Mouse (Mus musculus) C2C12 (cell line): Measurements from ENCODE around the gene Hfm1. TPM values are rescaled to one million over a fixed set of nuclear protein-coding genes. Genes with fewer than 3 reads are reported as not detected.

Experiments
- H3K27me3 ChIP-seq: one replicate; pipeline ENCODE4 v1.6.1; 2011; ENCODE audit not compliant: control insufficient read depth, insufficient read depth, insufficient read length
- H3K36me3 ChIP-seq: one replicate; pipeline ENCODE4 v1.6.1; 2011; ENCODE audit not compliant: control insufficient read depth, insufficient read depth
- H3K4me3 ChIP-seq: one replicate; pipeline ENCODE4 v1.5.1; 2011; ENCODE audit warnings: mild to moderate bottlenecking, control low read depth; ENCODE audit not compliant: poor library complexity, insufficient read depth, severe bottlenecking
- H3K79me2 ChIP-seq: one replicate; pipeline ENCODE4 v1.6.1; 2011; ENCODE audit not compliant: control insufficient read depth, insufficient read depth
- H3K79me3 ChIP-seq: one replicate; pipeline ENCODE4 v1.6.1; 2011; ENCODE audit warnings: low read depth, control low read depth
- H3ac ChIP-seq: one replicate; pipeline ENCODE3; 2011; ENCODE audit warnings: low read depth; ENCODE audit not compliant: control insufficient read depth, insufficient read length
- CEBPB ChIP-seq: IDR thresholded peaks from one replicate; pipeline ENCODE4 v1.6.1; 2011; ENCODE audit warnings: low read depth, mild to moderate bottlenecking, control low read depth, moderate library complexity
- CTCF ChIP-seq: IDR thresholded peaks from one replicate; pipeline ENCODE4 v1.5.1; 2011; ENCODE audit not compliant: control insufficient read depth, insufficient read depth, insufficient read length
- FOSL1 ChIP-seq: IDR thresholded peaks from one replicate; pipeline ENCODE4 v1.8.0; 2011; ENCODE audit warnings: mild to moderate bottlenecking, low read length; ENCODE audit not compliant: poor library complexity, insufficient read depth, severe bottlenecking
- MAX ChIP-seq: IDR thresholded peaks from one replicate; pipeline ENCODE4 v1.6.1; 2011; ENCODE audit warnings: mild to moderate bottlenecking, control low read depth
- MYOD1 ChIP-seq: IDR thresholded peaks from one replicate; pipeline ENCODE4 v1.6.1; 2011; ENCODE audit warnings: low read depth; ENCODE audit not compliant: control insufficient read depth, insufficient read length
- MYOG ChIP-seq: IDR thresholded peaks from one replicate; pipeline ENCODE4 v1.6.1; 2011; ENCODE audit not compliant: control insufficient read depth, insufficient read length; ENCODE audit errors: extremely low read depth
- USF1 ChIP-seq: IDR thresholded peaks from one replicate; pipeline ENCODE4 v1.6.1; 2011; ENCODE audit warnings: low read depth, mild to moderate bottlenecking, control low read depth, moderate library complexity
- polyA plus RNA-seq: library from polyadenylated mRNA; unstranded; fragments of >200 nt; fragmentation: generic; extraction: Trizol; gene quantifications from one replicate; pipeline ENCODE4 v1.2.1, GENCODE M21; 2012; ENCODE audit warnings: missing spikeins

Gene Hfm1
- polyA plus RNA-seq, 1 experiment, result not detected

- peaks cover 8% of the 10 kb centered on the region for H3K79me3 ChIP-seq
- TF ChIP-seq FOSL1 (no peak), MAX (no peak), MYOG (no peak), MYOD1 (no peak), CTCF (no peak), USF1 (no peak), CEBPB (no peak)
- no peak overlapping the region for H3K4me3 ChIP-seq
Measured at GRCm38 (mm10) chr5:106960451-106960850, 34.3 kb upstream of the Hfm1 start.

GRCm38 (mm10) chr5:106959031-106959430 is 32.9 kb upstream of the Hfm1 start:
- Histone ChIP-seq H3K79me2 (no peaks in the 10 kb centered on the region), H3ac (no peak overlapping the region), H3K36me3 (no peaks in the 10 kb centered on the region), H3K79me3 (no peaks in the 10 kb centered on the region), H3K27me3 (no peaks in the 10 kb centered on the region), H3K4me3 (no peak overlapping the region)
- TF ChIP-seq USF1 (no peak), FOSL1 (no peak), MYOG (no peak), CTCF (no peak), MYOD1 (no peak), CEBPB (no peak), MAX (no peak)

More at GRCm38 (mm10) chr5:106960451-106960850, 34.3 kb upstream of the Hfm1 start:
- no peak overlapping the region for H3ac ChIP-seq
- H3K36me3 ChIP-seq, result no peaks in the 10 kb centered on the region
- no peaks in the 10 kb centered on the region for H3K27me3 ChIP-seq
- H3K79me2 ChIP-seq, result peaks cover 11% of the 10 kb centered on the region

GRCm38 (mm10) chr5:106956467-106956866 is 30.3 kb upstream of the Hfm1 start:
- Histone ChIP-seq H3K79me3 (no peaks in the 10 kb centered on the region), H3K4me3 (no peak overlapping the region), H3K79me2 (no peaks in the 10 kb centered on the region), H3ac (no peak overlapping the region), H3K36me3 (no peaks in the 10 kb centered on the region), H3K27me3 (no peaks in the 10 kb centered on the region)
- TF ChIP-seq MYOG, result no peak
- no peak for TF ChIP-seq FOSL1
- no peak for TF ChIP-seq CEBPB
- TF ChIP-seq MYOD1, result no peak
- TF ChIP-seq CTCF, result no peak
- TF ChIP-seq MAX, result no peak

- H3K79me3 ChIP-seq, result no peaks in the 10 kb centered on the region
- H3K27me3 ChIP-seq, result no peaks in the 10 kb centered on the region
- TF ChIP-seq MAX (no peak), CEBPB (no peak), FOSL1 (no peak), MYOG (no peak), CTCF (no peak), USF1 (no peak), MYOD1 (no peak)
- H3K36me3 ChIP-seq, result no peaks in the 10 kb centered on the region
- no peak overlapping the region for H3K4me3 ChIP-seq
- no peak overlapping the region for H3ac ChIP-seq
- H3K79me2 ChIP-seq, result no peaks in the 10 kb centered on the region
Measured at GRCm38 (mm10) chr5:106948683-106949082, 22.6 kb upstream of the Hfm1 start.

GRCm38 (mm10) chr5:106946342-106946741 is 20.2 kb upstream of the Hfm1 start:
- Histone ChIP-seq H3K79me2 (no peaks in the 10 kb centered on the region), H3K36me3 (no peaks in the 10 kb centered on the region), H3K4me3 (no peak overlapping the region), H3ac (no peak overlapping the region), H3K27me3 (no peaks in the 10 kb centered on the region), H3K79me3 (no peaks in the 10 kb centered on the region)
- TF ChIP-seq CEBPB (no peak), MAX (no peak), MYOD1 (no peak), MYOG (no peak), USF1 (no peak), FOSL1 (no peak), CTCF (no peak)

- Histone ChIP-seq H3K36me3 (no peaks in the 10 kb centered on the region), H3K79me3 (no peaks in the 10 kb centered on the region), H3K79me2 (no peaks in the 10 kb centered on the region), H3ac (no peak overlapping the region), H3K27me3 (peaks cover 5% of the 10 kb centered on the region), H3K4me3 (no peak overlapping the region)
- TF ChIP-seq MYOG (no peak), CEBPB (no peak), MYOD1 (no peak), MAX (no peak), FOSL1 (no peak), USF1 (no peak), CTCF (no peak)
Measured at GRCm38 (mm10) chr5:106927996-106928395, 1.9 kb upstream of the Hfm1 start.
